ENCODE assay signal across 7 mouse cellular contexts in the genomic region with DNA sequence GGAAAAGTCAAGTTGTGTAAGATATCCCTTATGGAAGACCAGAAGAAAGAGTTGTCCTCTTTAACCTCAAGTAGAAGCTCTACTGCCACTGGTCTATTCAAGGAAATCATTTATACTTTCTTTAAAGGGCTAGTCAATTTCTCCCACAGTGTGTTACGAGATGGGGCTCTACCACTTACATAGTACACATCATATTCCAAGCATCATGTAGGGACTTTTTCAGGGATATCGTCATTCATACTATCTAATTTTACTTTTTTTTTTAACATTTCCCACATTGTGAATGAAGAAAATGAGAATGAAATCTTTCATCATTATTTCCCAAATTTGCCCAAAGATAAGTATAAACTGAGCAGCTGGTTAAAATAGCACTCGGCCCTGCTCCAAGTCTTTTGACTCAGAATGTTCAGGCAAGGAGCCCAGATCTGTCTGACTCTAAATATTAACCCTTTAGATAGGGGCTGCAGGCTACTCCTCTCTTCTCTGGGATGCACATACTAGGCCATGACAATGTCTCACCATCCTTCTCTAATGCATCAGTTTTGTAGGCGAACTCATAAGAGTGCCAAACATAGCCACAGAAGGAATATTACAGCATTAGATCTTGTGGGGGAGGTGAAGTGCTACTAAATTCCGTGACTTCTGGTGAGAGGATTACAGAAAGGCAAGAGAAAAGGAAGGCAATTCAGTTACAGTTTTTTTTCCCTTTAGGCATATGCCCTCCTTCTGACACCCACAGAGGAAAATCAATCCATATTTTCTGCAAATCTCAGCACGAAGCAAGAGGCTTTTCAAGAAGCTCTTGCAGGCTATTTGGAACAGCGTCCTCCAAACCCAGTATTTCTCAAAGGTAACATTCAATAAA.
A peak's percentile ranks its signal among the peaks of the same experiment; 100 is the strongest.
DNase-seq lines count a peak whose midpoint lies in the region; ATAC-seq lines count a peak whose summit lies in the region.

No protein-coding gene starts in this region.

- 78% methylated on average over 7 of the region's 7 CpGs for WGBS in midbrain, embryonic 13.5 days
- WGBS in midbrain, embryonic 11.5 days, result 86% methylated on average over 7 of the region's 7 CpGs

- no peaks in the 10 kb centered on the region for H3K27me3 ChIP-seq in midbrain, embryonic 13.5 days
- no peaks in the 10 kb centered on the region for H3K27me3 ChIP-seq in midbrain, embryonic 11.5 days (ENCODE audit: control insufficient read depth, insufficient read depth, low read length)

- no peaks in the 10 kb centered on the region for H3K36me3 ChIP-seq in midbrain, embryonic 13.5 days
- no peaks in the 10 kb centered on the region for H3K36me3 ChIP-seq in midbrain, embryonic 11.5 days (ENCODE audit: control insufficient read depth, insufficient read depth, low read length)

- 0 out of 2 replicates have a peak, but pooled peaks have one; percentile 43 for ATAC-seq in midbrain, embryonic 13.5 days
- ATAC-seq in midbrain, embryonic 11.5 days (ENCODE audit: low FRiP score), result no peak

- H3K4me2 ChIP-seq in midbrain, embryonic 13.5 days (replicated peaks), result no peak overlapping the region
- H3K4me2 ChIP-seq in midbrain, embryonic 11.5 days, result no peak overlapping the region

- intact Hi-C loops in heart, postnatal 14 days (cut with DNase I), result no loop called here

- H3K27ac ChIP-seq in midbrain, embryonic 13.5 days, result peak overlapping the region; percentile 46; the same call in 1 of the 2 replicates
- no peak overlapping the region for H3K27ac ChIP-seq in midbrain, embryonic 11.5 days (ENCODE audit: low read depth, low read length)

- H3K9ac ChIP-seq in midbrain, embryonic 13.5 days (replicated peaks), result no peak overlapping the region
- H3K9ac ChIP-seq in midbrain, embryonic 11.5 days (ENCODE audit: low read length), result no peak overlapping the region

- H3K4me1 ChIP-seq in midbrain, embryonic 13.5 days (replicated peaks), result no peaks in the 10 kb centered on the region
- H3K4me1 ChIP-seq in midbrain, embryonic 11.5 days (ENCODE audit: control insufficient read depth, insufficient read depth, low read length), result no peaks in the 10 kb centered on the region

- H3K4me3 ChIP-seq in midbrain, embryonic 13.5 days (replicated peaks), result no peak overlapping the region
- H3K4me3 ChIP-seq in midbrain, embryonic 11.5 days (ENCODE audit: low read depth, low read length), result no peak overlapping the region

- DNase-seq in midbrain, embryonic 11.5 days (ENCODE audit: low spot score, missing footprints), result no peak
- DNase-seq in cerebellum, postnatal 36 days, result peak; percentile 10 to 39
- DNase-seq in heart, postnatal 14 days, result peak; percentile 53 to 73
- peak; percentile 21 to 78 for DNase-seq in left cerebral cortex, adult 8-10 months (ENCODE audit: low spot score in 2 of 2)
- DNase-seq in right cerebral cortex, adult 18-20 months, result peak; percentile 71
- DNase-seq in urinary bladder, adult 2 months (ENCODE audit: low spot score), result no peak

- H3K9me3 ChIP-seq in midbrain, embryonic 13.5 days, result no peaks in the 10 kb centered on the region
- H3K9me3 ChIP-seq in midbrain, embryonic 11.5 days (ENCODE audit: control insufficient read depth, low read length), result no peaks in the 10 kb centered on the region

Comparison
In these comparisons a context has a peak if more than half of its experiments do, and no peak if none do; other contexts are left out.
1. DNase-seq: peak in cerebellum, postnatal 36 days (2 of 2), heart, postnatal 14 days (2 of 2), left cerebral cortex, adult 8-10 months (2 of 2) and right cerebral cortex, adult 18-20 months (single experiment); none in midbrain, embryonic 11.5 days (single experiment) and urinary bladder, adult 2 months (single experiment).